Mouse (Mus musculus) E14TG2a.4 (cell line): ENCODE data around the gene Fscn3.

Source experiments
- CTCF ChIP-seq: conservative IDR thresholded peaks from 2 replicates; pipeline ENCODE4 v1.5.1; 2014; ENCODE audit warnings: low read length
- POU5F1 ChIP-seq: IDR thresholded peaks from 2 replicates; pipeline ENCODE4 v1.6.1; 2014; ENCODE audit warnings: low read length, borderline replicate concordance

DNA sequence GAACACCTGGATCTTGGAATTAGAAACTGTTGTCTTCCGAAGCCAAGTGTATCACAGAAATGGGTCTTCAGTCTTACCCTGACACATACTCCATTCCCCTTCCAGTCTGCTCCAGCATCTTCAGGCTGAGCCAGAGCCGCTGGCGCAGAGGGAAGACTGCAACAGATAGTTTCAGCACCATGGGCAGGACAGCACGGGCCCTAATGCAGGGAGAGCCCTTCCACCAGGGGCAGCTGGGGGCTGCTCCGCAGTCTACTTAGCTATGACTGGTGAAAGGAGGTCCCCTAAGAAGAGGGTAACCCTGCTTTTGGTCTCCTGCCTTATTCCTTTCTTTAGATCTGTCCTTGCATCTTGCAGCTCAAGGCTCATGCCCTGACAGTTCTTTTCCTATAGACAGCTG lies 22.9 kb downstream of the Fscn3 start:
- TF ChIP-seq CTCF: no peak; the same call in 1 of the 2 replicates
- TF ChIP-seq POU5F1: no peak
